In the genomic region with DNA sequence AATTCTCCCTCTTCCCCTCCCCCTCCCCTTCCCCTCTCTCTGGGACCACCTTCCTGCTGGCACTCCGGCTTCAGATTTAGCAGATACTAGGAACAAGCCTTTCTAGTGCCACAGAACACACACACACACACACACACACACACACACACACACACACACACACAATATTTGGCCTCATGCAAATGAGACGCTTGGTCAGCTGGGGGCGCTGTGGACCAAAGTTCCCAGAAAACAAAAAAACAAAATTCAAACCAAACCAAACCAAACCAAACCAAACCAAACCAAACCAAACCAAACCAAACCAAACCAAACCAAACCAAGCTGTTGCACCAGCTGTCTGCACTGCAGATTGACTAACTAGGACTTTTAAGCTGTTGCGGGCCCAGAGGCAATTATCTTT, we compare ENCODE assay signal across 8 mouse cellular contexts. TPM values are rescaled to one million over a fixed set of nuclear protein-coding genes. Genes with fewer than 3 reads are reported as not detected.
DNase-seq lines count a peak whose midpoint lies in the region; ATAC-seq and TF ChIP-seq lines count a peak whose summit lies in the region.

No protein-coding gene starts in this region.

- H3K9ac ChIP-seq in heart, embryonic 12.5 days, result no peak overlapping the region

- H3K4me2 ChIP-seq in heart, embryonic 12.5 days, result no peak overlapping the region

- peak; percentile 25; the same call in 1 of the 2 replicates for TF ChIP-seq CTCF in brain, embryonic 14.5 days (IDR thresholded peaks at IDR 0.05; ENCODE audit: borderline replicate concordance, extremely low read depth, insufficient read depth, insufficient read length)

- no peak for TF ChIP-seq POLR2A in brain, embryonic 14.5 days (IDR thresholded peaks at IDR 0.05; ENCODE audit: borderline replicate concordance, extremely low read depth, insufficient read depth, insufficient read length, poor library complexity, severe bottlenecking)

- WGBS in heart, embryonic 12.5 days, result 50% methylated on average over 3 of the region's 4 CpGs

- H3K4me1 ChIP-seq in heart, embryonic 12.5 days (replicated peaks), result peaks cover 7% of the 10 kb centered on the region

- no peak for ATAC-seq in heart, embryonic 12.5 days (ENCODE audit: insufficient number of reproducible peaks, low FRiP score)

- no peaks in the 10 kb centered on the region for H3K36me3 ChIP-seq in heart, embryonic 12.5 days

- intact Hi-C loops in heart, postnatal 14 days (cut with DNase I), result no loop called here

- H3K4me3 ChIP-seq in heart, embryonic 12.5 days, result no peak overlapping the region

- H3K27me3 ChIP-seq in heart, embryonic 12.5 days (replicated peaks), result peaks cover 42% of the 10 kb centered on the region

- no peaks in the 10 kb centered on the region for H3K9me3 ChIP-seq in heart, embryonic 12.5 days (replicated peaks)

- peak; percentile 16 to 48 for DNase-seq in heart, postnatal 14 days
- DNase-seq in right cerebral cortex, postnatal 4 days, result peak; percentile 47
- no peak for DNase-seq in right cerebral cortex, adult 2 months (ENCODE audit: low spot score in 2 of 2)
- peak; percentile 27 for DNase-seq in brain, embryonic 14.5 days (ENCODE audit: low read depth)
- peak; percentile 42 for DNase-seq in retina, postnatal 1 day
- DNase-seq in yolk sac, embryonic 10.5 days (ENCODE audit: low spot score), result no peak
- DNase-seq in thymus, adult 18-20 months, result no peak

- no peak overlapping the region for H3K27ac ChIP-seq in heart, embryonic 12.5 days (ENCODE audit: poor library complexity, severe bottlenecking)

RNA-seq across cellular contexts. Expression of a gene that starts 4.5 kb away (rescaled TPM):
- total RNA-seq in heart, postnatal 14 days (2021), result under 1 TPM; 0.36 to 0.95 TPM
- 0.52 and 0.63 TPM in 2 replicates for polyA plus RNA-seq in heart, embryonic 12.5 days (2016; fragmentation: Nextera tagmentation; extraction: Ambion mirVana)
- polyA plus RNA-seq in brain, embryonic 14.5 days (2012; rRNA removed), result 65.0 and 80.5 TPM in 2 replicates

Comparison
In these comparisons a context has a peak if more than half of its experiments do, and no peak if none do; other contexts are left out.
1. DNase-seq: peak in heart, postnatal 14 days (2 of 2), right cerebral cortex, postnatal 4 days (single experiment), brain, embryonic 14.5 days (single experiment) and retina, postnatal 1 day (single experiment); none in right cerebral cortex, adult 2 months (0 of 2), yolk sac, embryonic 10.5 days (single experiment) and thymus, adult 18-20 months (0 of 2).
2. RNA of a gene that starts 4.5 kb away (polyA plus RNA-seq): 65.0 to 80.5 TPM in brain, embryonic 14.5 days; 0.52 to 0.63 TPM in heart, embryonic 12.5 days; every median in the first group is over 10 times any median in the second.